Mouse (Mus musculus) heart, embryonic 13.5 days (tissue): ENCODE measurements at regions not wholly inside any gene's neighbourhood (a gene's known extent, or its start where the extent isn't known, plus 50 kb on each side); places are given as distances from the start of the nearest gene placed in this dataset.

Experiments
- ATAC-seq: fragments of 200-750 bp; cut with Nextera tagmentation; 2 replicates; pipeline ENCODE4 v1.8.0; 2017; ENCODE audit warnings: moderate TSS enrichment; ENCODE audit not compliant: insufficient number of reproducible peaks, low FRiP score, low TSS enrichment; ENCODE audit errors: extremely low read depth
- H3K27ac ChIP-seq: fragments of 300-500 bp; sonication (generic); replicated peaks from 2 replicates; pipeline ENCODE4 v1.5.1; 2015; ENCODE audit warnings: moderate library complexity, mild to moderate bottlenecking, inconsistent platforms
- H3K27me3 ChIP-seq: fragments of 300-500 bp; sonication (generic); replicated peaks from 2 replicates; pipeline ENCODE4 v1.6.1; 2015; ENCODE audit warnings: mild to moderate bottlenecking, inconsistent platforms
- H3K36me3 ChIP-seq: fragments of 300-500 bp; sonication (generic); 2 replicates; pipeline ENCODE4 v1.6.1; 2015; ENCODE audit warnings: mild to moderate bottlenecking, inconsistent platforms
- H3K4me1 ChIP-seq: fragments of 300-500 bp; sonication (generic); 2 replicates; pipeline ENCODE4 v1.6.1; 2015; ENCODE audit warnings: inconsistent platforms
- H3K4me2 ChIP-seq: fragments of 300-500 bp; sonication (generic); 2 replicates; pipeline ENCODE4 v1.6.1; 2015; ENCODE audit warnings: inconsistent platforms, mild to moderate bottlenecking, moderate library complexity
- H3K4me3 ChIP-seq: fragments of 300-500 bp; sonication (generic); 2 replicates; pipeline ENCODE4 v1.5.1; 2015; ENCODE audit warnings: moderate library complexity, mild to moderate bottlenecking, inconsistent platforms
- H3K9ac ChIP-seq: fragments of 300-500 bp; sonication (generic); 2 replicates; pipeline ENCODE4 v1.6.1; 2015; ENCODE audit warnings: inconsistent platforms, mild to moderate bottlenecking, moderate library complexity
- H3K9me3 ChIP-seq: fragments of 300-500 bp; sonication (generic); 2 replicates; pipeline ENCODE4 v1.6.1; 2016; ENCODE audit warnings: inconsistent platforms
- WGBS: fragments of 180-500 bp; shearing (Covaris S2); methylation state at CpG from one replicate; pipeline ENCODE4 v1.1.7; 2015; ENCODE audit warnings: mixed read lengths; 5-methylcytosine and 5-hydroxymethylcytosine counted together

DNA sequence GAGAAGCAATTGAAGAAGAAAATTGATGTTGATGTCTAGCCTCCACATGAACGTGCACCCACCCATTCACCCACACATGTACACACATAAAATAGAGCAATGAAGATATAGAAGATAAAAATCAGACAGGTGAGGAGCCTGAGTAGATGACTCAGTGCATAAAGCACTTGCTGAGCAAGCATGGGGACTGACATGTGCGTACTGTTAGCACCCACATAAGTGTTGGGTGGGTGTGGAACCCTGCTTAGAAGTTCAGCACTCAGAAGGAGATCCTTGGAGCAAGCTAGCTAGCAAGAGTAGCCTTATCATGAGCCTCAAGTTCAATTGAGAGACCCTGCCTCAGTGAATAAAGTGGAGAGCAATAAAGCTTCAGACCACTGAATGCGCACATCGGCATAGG, 305.7 kb upstream of the Adamts9 start:
- Histone ChIP-seq H3K36me3 (no peaks in the 10 kb centered on the region), H3K4me1 (peaks cover 19% of the 10 kb centered on the region), H3K9me3 (no peaks in the 10 kb centered on the region), H3K4me2 (no peak overlapping the region), H3K4me3 (no peak overlapping the region), H3K27ac (no peak overlapping the region), H3K9ac (no peak overlapping the region), H3K27me3 (no peaks in the 10 kb centered on the region)
- no peak for ATAC-seq
- 88% methylated on average over 4 of the region's 4 CpGs for WGBS

- H3K4me2 ChIP-seq = no peak overlapping the region
- H3K36me3 ChIP-seq = no peaks in the 10 kb centered on the region
- 0 out of 2 replicates have a peak, but pooled peaks cover 4% of the 10 kb centered on the region for H3K9me3 ChIP-seq
- H3K4me1 ChIP-seq = peaks cover 9% of the 10 kb centered on the region
- no peak overlapping the region for H3K9ac ChIP-seq
- 68% methylated on average over 6 of the region's 6 CpGs for WGBS
- no peak for ATAC-seq
- H3K27ac ChIP-seq = no peak overlapping the region
- no peaks in the 10 kb centered on the region for H3K27me3 ChIP-seq
- H3K4me3 ChIP-seq = no peak overlapping the region
Measured at GRCm38 (mm10) chr6:93246498-93247242, 303.4 kb upstream of the Adamts9 start.

- ATAC-seq = no peak
- 72% methylated on average over 5 of the region's 5 CpGs for WGBS
- no peak overlapping the region for H3K4me2 ChIP-seq
- peaks cover 46% of the 10 kb centered on the region for H3K4me1 ChIP-seq
- no peaks in the 10 kb centered on the region for H3K9me3 ChIP-seq
- H3K4me3 ChIP-seq = no peak overlapping the region
- H3K27ac ChIP-seq = no peak overlapping the region
- no peaks in the 10 kb centered on the region for H3K36me3 ChIP-seq
- H3K9ac ChIP-seq = no peak overlapping the region
- H3K27me3 ChIP-seq = no peaks in the 10 kb centered on the region
Measured at GRCm38 (mm10) chr6:93235550-93235949, 292.3 kb upstream of the Adamts9 start.

DNA sequence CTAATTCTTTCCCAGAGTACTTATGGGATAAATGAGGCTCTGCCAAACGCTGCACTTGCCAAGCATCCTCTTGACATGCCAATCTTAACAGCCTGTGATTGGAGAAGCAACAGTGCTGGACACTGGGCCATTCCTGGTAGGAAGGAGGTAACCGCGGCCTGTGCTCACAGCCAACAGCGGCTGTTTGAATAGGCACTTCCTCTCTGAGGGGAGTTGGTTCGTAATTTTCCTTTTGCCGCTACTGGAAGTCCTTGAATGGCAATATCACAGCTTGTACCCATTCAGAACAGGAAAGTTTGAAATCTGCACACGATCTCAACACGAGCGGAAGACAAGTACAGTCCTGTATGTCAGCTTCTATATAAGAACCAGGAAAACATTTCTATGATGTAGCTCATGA, 289.3 kb upstream of the Adamts9 start:
- H3K4me1 ChIP-seq = peaks cover 46% of the 10 kb centered on the region
- no peaks in the 10 kb centered on the region for H3K9me3 ChIP-seq
- WGBS = 40% methylated on average over 9 of the region's 9 CpGs
- H3K4me3 ChIP-seq = no peak overlapping the region
- H3K9ac ChIP-seq = no peak overlapping the region
- H3K27me3 ChIP-seq = no peaks in the 10 kb centered on the region
- no peak overlapping the region for H3K4me2 ChIP-seq
- no peak for ATAC-seq
- H3K36me3 ChIP-seq = no peaks in the 10 kb centered on the region
- peak overlapping the region; percentile 57 for H3K27ac ChIP-seq

DNA sequence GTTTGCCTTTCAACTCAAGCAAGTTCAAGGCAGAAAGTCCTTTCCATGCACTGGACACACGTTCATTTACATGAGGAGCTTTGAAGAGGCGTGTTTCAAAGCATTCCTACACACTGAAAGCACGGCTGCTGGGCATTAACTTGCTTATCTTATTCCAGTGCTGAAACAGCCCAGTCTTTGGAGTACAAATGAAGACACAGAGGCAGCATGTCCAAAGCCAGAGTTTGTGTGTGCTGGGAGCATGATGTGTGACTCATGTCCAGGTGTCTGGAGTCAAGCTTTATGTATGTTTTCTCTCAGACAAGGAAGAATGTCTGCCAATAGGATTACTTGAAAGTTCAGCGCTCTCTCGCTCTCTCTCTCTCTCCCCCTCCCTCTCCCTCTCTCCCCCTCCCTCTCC, 287.2 kb upstream of the Adamts9 start:
- 34% methylated on average over 5 of the region's 5 CpGs for WGBS
- Histone ChIP-seq H3K27ac (peak overlapping the region; percentile 45; the same call in 1 of the 2 replicates), H3K9me3 (no peaks in the 10 kb centered on the region), H3K4me1 (peaks cover 34% of the 10 kb centered on the region), H3K9ac (no peak overlapping the region), H3K4me3 (no peak overlapping the region), H3K4me2 (no peak overlapping the region), H3K27me3 (no peaks in the 10 kb centered on the region), H3K36me3 (no peaks in the 10 kb centered on the region)
- ATAC-seq = no peak

GRCm38 (mm10) chr6:93229320-93229719, 286.0 kb upstream of the Adamts9 start:
- no peak overlapping the region for H3K27ac ChIP-seq
- no peak overlapping the region for H3K4me3 ChIP-seq
- H3K4me2 ChIP-seq = no peak overlapping the region
- H3K36me3 ChIP-seq = no peaks in the 10 kb centered on the region
- no peak overlapping the region for H3K9ac ChIP-seq
- no peaks in the 10 kb centered on the region for H3K9me3 ChIP-seq
- peaks cover 37% of the 10 kb centered on the region for H3K4me1 ChIP-seq
- 79% methylated on average over 2 of the region's 2 CpGs for WGBS
- ATAC-seq = no peak
- H3K27me3 ChIP-seq = no peaks in the 10 kb centered on the region

DNA sequence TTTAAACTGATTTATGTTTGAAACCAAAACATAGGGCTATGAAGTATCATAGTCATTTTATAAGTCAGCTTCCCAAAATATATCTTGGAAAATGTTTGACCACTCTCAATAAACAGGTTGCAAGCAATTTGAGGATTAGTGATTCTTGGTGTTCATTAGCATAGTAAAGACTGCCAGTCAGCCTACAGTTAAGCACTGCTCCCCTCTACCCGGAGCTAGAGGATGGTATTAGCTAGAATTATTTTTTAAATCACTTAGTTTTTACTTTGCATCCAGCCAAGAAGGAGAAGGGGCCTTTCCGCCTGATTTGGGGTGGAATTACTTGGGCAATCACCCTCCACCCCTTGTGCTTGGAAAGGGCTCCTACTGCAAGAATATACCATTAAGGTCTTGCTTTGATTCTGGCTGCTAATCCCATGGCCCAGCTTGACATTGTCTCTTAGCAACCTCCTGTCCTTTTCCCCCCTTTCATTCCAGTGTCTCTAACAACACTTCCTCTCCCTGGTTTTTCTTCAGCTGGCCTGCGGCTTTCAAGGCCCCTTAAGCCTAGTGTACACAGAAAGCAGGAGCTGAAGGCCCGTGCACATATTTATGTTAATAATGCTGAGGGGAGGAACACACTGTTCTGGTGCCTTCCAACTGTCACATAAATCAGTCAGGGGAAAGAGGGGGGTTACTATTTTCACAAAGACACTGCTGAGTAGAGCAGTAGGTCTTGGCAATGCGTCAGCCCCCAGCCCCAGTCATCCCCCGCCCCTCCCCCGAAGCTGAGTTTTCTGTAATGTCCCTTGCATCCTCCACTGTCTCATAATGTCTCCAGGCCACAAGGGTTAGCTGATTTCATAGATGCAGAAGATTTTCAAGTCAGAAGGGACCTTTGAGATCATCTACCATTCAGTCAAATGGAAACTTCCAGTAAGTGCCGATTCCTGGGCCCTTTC, 280.6 kb upstream of the Adamts9 start:
- no peak overlapping the region for H3K27ac ChIP-seq
- WGBS = 46% methylated on average over 8 of the region's 8 CpGs
- no peak for ATAC-seq

GRCm38 (mm10) chr6:93218015-93218593, 274.8 kb upstream of the Adamts9 start:
- 55% methylated on average over 4 of the region's 4 CpGs for WGBS
- Histone ChIP-seq H3K36me3 (no peaks in the 10 kb centered on the region), H3K4me2 (no peak overlapping the region), H3K4me3 (no peak overlapping the region), H3K9ac (0 out of 2 replicates have a peak overlapping the region, but pooled peaks have one; percentile 19), H3K4me1 (peaks cover 16% of the 10 kb centered on the region), H3K27ac (peak overlapping the region; percentile 69), H3K9me3 (no peaks in the 10 kb centered on the region), H3K27me3 (no peaks in the 10 kb centered on the region)
- no peak for ATAC-seq

More for the DNA sequence above, 280.6 kb upstream of the Adamts9 start:
- Histone ChIP-seq H3K4me3 (no peak overlapping the region), H3K4me2 (no peak overlapping the region), H3K27me3 (no peaks in the 10 kb centered on the region), H3K9me3 (no peaks in the 10 kb centered on the region), H3K9ac (no peak overlapping the region), H3K4me1 (peaks cover 12% of the 10 kb centered on the region), H3K36me3 (no peaks in the 10 kb centered on the region)

GRCm38 (mm10) chr6:93200886-93201285, 257.6 kb upstream of the Adamts9 start:
- H3K4me3 ChIP-seq = no peak overlapping the region
- no peak overlapping the region for H3K27ac ChIP-seq
- WGBS = 75% methylated on average over 1 of the region's 1 CpGs
- peaks cover 3% of the 10 kb centered on the region; the same call in 1 of the 2 replicates for H3K9me3 ChIP-seq
- H3K4me2 ChIP-seq = no peak overlapping the region
- no peak overlapping the region for H3K9ac ChIP-seq
- no peak for ATAC-seq
- peaks cover 12% of the 10 kb centered on the region for H3K4me1 ChIP-seq
- H3K36me3 ChIP-seq = no peaks in the 10 kb centered on the region
- H3K27me3 ChIP-seq = 0 out of 2 replicates have a peak, but pooled peaks cover 3% of the 10 kb centered on the region

DNA sequence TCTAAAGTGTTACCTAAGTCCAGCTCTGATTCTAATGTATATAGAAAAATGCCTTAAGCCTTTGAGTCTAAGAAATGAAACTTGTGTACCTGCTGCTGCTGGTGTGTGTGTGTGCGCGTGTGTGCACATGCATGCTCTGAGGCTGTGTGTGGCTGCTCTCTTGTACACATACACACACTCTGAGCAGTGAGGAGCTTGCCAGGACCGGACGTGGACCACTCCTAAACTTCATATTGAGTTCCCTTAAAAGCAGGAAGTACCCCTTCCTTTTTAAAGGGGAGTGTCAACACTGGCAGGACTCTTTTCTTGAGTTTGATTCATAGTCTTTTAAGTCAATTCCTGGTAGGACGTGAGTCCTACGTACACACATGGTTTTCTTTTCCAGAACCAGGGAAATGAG, 251.4 kb upstream of the Adamts9 start:
- 75% methylated on average over 6 of the region's 6 CpGs for WGBS
- ATAC-seq = no peak
- H3K4me2 ChIP-seq = no peak overlapping the region
- H3K27ac ChIP-seq = no peak overlapping the region
- H3K36me3 ChIP-seq = no peaks in the 10 kb centered on the region
- no peaks in the 10 kb centered on the region for H3K9me3 ChIP-seq
- peaks cover 11% of the 10 kb centered on the region for H3K4me1 ChIP-seq
- H3K27me3 ChIP-seq = 0 out of 2 replicates have a peak, but pooled peaks cover 3% of the 10 kb centered on the region
- H3K9ac ChIP-seq = no peak overlapping the region
- H3K4me3 ChIP-seq = no peak overlapping the region

GRCm38 (mm10) chr6:93192980-93193379, 249.7 kb upstream of the Adamts9 start:
- ATAC-seq = no peak
- H3K36me3 ChIP-seq = no peaks in the 10 kb centered on the region
- H3K9me3 ChIP-seq = no peaks in the 10 kb centered on the region
- no peak overlapping the region for H3K9ac ChIP-seq
- no peak overlapping the region for H3K27ac ChIP-seq
- no peak overlapping the region for H3K4me3 ChIP-seq
- no peak overlapping the region for H3K4me2 ChIP-seq
- H3K27me3 ChIP-seq = no peaks in the 10 kb centered on the region
- H3K4me1 ChIP-seq = 0 out of 2 replicates have a peak, but pooled peaks cover 5% of the 10 kb centered on the region
- WGBS = 57% methylated on average over 2 of the region's 2 CpGs
